Mouse (Mus musculus): ENCODE measurements around the gene Cracr2a.

DNA sequence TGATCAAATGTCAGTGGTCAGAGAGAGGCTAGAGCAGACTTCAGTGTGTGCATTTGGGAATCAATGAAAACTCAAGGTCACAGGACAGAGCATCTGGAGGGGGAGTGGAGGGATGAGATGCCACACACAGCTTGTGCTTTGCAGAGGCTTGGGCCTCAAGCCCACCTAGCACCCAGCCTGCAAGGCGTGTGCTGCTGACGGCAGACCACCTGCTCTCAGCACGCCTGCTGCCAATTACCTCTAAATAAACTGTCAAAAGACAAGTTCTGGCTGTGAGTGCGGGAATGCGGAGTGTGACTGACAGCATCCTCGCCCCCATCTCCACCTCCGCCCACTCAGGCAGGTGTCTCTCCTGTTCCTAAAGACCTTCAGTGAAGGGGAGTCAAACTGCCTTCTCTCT is 131.2 kb downstream of the Cracr2a start:
- TF ChIP-seq GATA1 (IDR thresholded peaks at IDR 0.05; ENCODE audit: borderline replicate concordance, low read length) (no peak), FLI1 (IDR thresholded peaks at IDR 0.05; ENCODE audit: low read length) (no peak)

Measured in megakaryocyte, embryonic 14.5 days (primary cell).